Mouse (Mus musculus): ENCODE measurements around the gene Yipf3. TPM values are rescaled to one million over a fixed set of nuclear protein-coding genes. Genes with fewer than 3 reads are reported as not detected.

The Yipf3 gene
- polyA plus RNA-seq, 1 experiment from 2014 or later, result 62.6 TPM

- no peaks in the 10 kb centered on the region for H3K27me3 ChIP-seq (ENCODE audit: insufficient read depth, low read length)
- TF ChIP-seq EP300 (IDR thresholded peaks at IDR 0.05; ENCODE audit: low read depth), result no peak
- no peak for TF ChIP-seq CTCF (IDR thresholded peaks at IDR 0.05; ENCODE audit: low read depth)
- no peak for DNase-seq
- peaks cover 42% of the 10 kb centered on the region for H3K36me3 ChIP-seq (replicated peaks; ENCODE audit: insufficient read depth, low read length)
- no peak for ATAC-seq
- no peak overlapping the region for H3K27ac ChIP-seq (ENCODE audit: low read depth)
- H3K4me3 ChIP-seq (ENCODE audit: low read depth, low read length), result no peak overlapping the region
- 72% methylated on average over 10 of the region's 10 CpGs for WGBS (ENCODE audit: insufficient replicate concordance)
- no peak overlapping the region for H3K9ac ChIP-seq (replicated peaks)
- no peaks in the 10 kb centered on the region for H3K9me3 ChIP-seq (ENCODE audit: low read length)
- 0 out of 2 replicates have a peak, but pooled peaks cover 3% of the 10 kb centered on the region for H3K4me1 ChIP-seq (ENCODE audit: insufficient read depth)
- no peak overlapping the region for H3K4me2 ChIP-seq (ENCODE audit: low read depth, low read length)
Observed at GRCm38 (mm10) chr17:46268026-46268720, 20.3 kb downstream of the Yipf3 start.

- ATAC-seq, result no peak
- no peaks in the 10 kb centered on the region for H3K27me3 ChIP-seq (ENCODE audit: insufficient read depth, low read length)
- 0 out of 2 replicates have a peak, but pooled peaks cover 3% of the 10 kb centered on the region for H3K4me1 ChIP-seq (ENCODE audit: insufficient read depth)
- no peak overlapping the region for H3K9ac ChIP-seq (replicated peaks)
- no peak for DNase-seq
- peaks cover 30% of the 10 kb centered on the region for H3K36me3 ChIP-seq (replicated peaks; ENCODE audit: insufficient read depth, low read length)
- no peak for TF ChIP-seq EP300 (IDR thresholded peaks at IDR 0.05; ENCODE audit: low read depth)
- TF ChIP-seq CTCF (IDR thresholded peaks at IDR 0.05; ENCODE audit: low read depth), result no peak
- 84% methylated on average over 19 of the region's 19 CpGs for WGBS (ENCODE audit: insufficient replicate concordance)
- no peak overlapping the region for H3K4me2 ChIP-seq (ENCODE audit: low read depth, low read length)
- H3K27ac ChIP-seq (ENCODE audit: low read depth), result no peak overlapping the region
- H3K9me3 ChIP-seq (ENCODE audit: low read length), result no peaks in the 10 kb centered on the region
- no peak overlapping the region for H3K4me3 ChIP-seq (ENCODE audit: low read depth, low read length)
Observed at GRCm38 (mm10) chr17:46269771-46270534, 22.1 kb downstream of the Yipf3 start.

- Histone ChIP-seq H3K4me2 (ENCODE audit: low read depth, low read length) (no peak overlapping the region), H3K36me3 (replicated peaks; ENCODE audit: insufficient read depth, low read length) (peaks cover 27% of the 10 kb centered on the region), H3K9me3 (ENCODE audit: low read length) (no peaks in the 10 kb centered on the region), H3K4me3 (ENCODE audit: low read depth, low read length) (no peak overlapping the region), H3K27ac (ENCODE audit: low read depth) (no peak overlapping the region), H3K27me3 (ENCODE audit: insufficient read depth, low read length) (no peaks in the 10 kb centered on the region), H3K4me1 (ENCODE audit: insufficient read depth) (no peaks in the 10 kb centered on the region), H3K9ac (replicated peaks) (no peak overlapping the region)
- no peak for TF ChIP-seq CTCF (IDR thresholded peaks at IDR 0.05; ENCODE audit: low read depth)
- no peak for TF ChIP-seq EP300 (IDR thresholded peaks at IDR 0.05; ENCODE audit: low read depth)
- WGBS (ENCODE audit: insufficient replicate concordance), result 89% methylated on average over 2 of the region's 2 CpGs
- no peak for ATAC-seq
- DNase-seq, result no peak
Observed at GRCm38 (mm10) chr17:46272058-46272457, 24.2 kb downstream of the Yipf3 start.

GRCm38 (mm10) chr17:46272675-46273074 lies 24.8 kb downstream of the Yipf3 start:
- no peaks in the 10 kb centered on the region for H3K27me3 ChIP-seq (ENCODE audit: insufficient read depth, low read length)
- ATAC-seq (no peak), DNase-seq (no peak)
- no peak overlapping the region for H3K27ac ChIP-seq (ENCODE audit: low read depth)
- TF ChIP-seq EP300 (IDR thresholded peaks at IDR 0.05; ENCODE audit: low read depth) (no peak), CTCF (IDR thresholded peaks at IDR 0.05; ENCODE audit: low read depth) (no peak)
- H3K36me3 ChIP-seq (replicated peaks; ENCODE audit: insufficient read depth, low read length), result peaks cover 34% of the 10 kb centered on the region
- WGBS (ENCODE audit: insufficient replicate concordance), result 79% methylated on average over 5 of the region's 5 CpGs
- no peaks in the 10 kb centered on the region for H3K9me3 ChIP-seq (ENCODE audit: low read length)
- no peak overlapping the region for H3K4me3 ChIP-seq (ENCODE audit: low read depth, low read length)
- H3K4me2 ChIP-seq (ENCODE audit: low read depth, low read length), result no peak overlapping the region
- H3K4me1 ChIP-seq (ENCODE audit: insufficient read depth), result no peaks in the 10 kb centered on the region
- no peak overlapping the region for H3K9ac ChIP-seq (replicated peaks)

- Histone ChIP-seq H3K36me3 (replicated peaks; ENCODE audit: insufficient read depth, low read length) (peaks cover 42% of the 10 kb centered on the region), H3K27me3 (ENCODE audit: insufficient read depth, low read length) (no peaks in the 10 kb centered on the region), H3K4me3 (ENCODE audit: low read depth, low read length) (no peak overlapping the region), H3K27ac (ENCODE audit: low read depth) (no peak overlapping the region), H3K4me2 (ENCODE audit: low read depth, low read length) (no peak overlapping the region), H3K9ac (replicated peaks) (no peak overlapping the region), H3K4me1 (ENCODE audit: insufficient read depth) (no peaks in the 10 kb centered on the region), H3K9me3 (ENCODE audit: low read length) (no peaks in the 10 kb centered on the region)
- DNase-seq (no peak), ATAC-seq (no peak)
- TF ChIP-seq CTCF (IDR thresholded peaks at IDR 0.05; ENCODE audit: low read depth) (no peak), EP300 (IDR thresholded peaks at IDR 0.05; ENCODE audit: low read depth) (no peak)
- 79% methylated on average over 1 of the region's 1 CpGs for WGBS (ENCODE audit: insufficient replicate concordance)
Observed at GRCm38 (mm10) chr17:46273803-46274236, 25.9 kb downstream of the Yipf3 start.

- H3K27me3 ChIP-seq (ENCODE audit: insufficient read depth, low read length), result no peaks in the 10 kb centered on the region
- no peak overlapping the region for H3K4me3 ChIP-seq (ENCODE audit: low read depth, low read length)
- H3K36me3 ChIP-seq (replicated peaks; ENCODE audit: insufficient read depth, low read length), result peaks cover 46% of the 10 kb centered on the region
- ATAC-seq, result no peak
- H3K27ac ChIP-seq (ENCODE audit: low read depth), result no peak overlapping the region
- 85% methylated on average over 6 of the region's 6 CpGs for WGBS (ENCODE audit: insufficient replicate concordance)
- no peak for DNase-seq
- no peak overlapping the region for H3K9ac ChIP-seq (replicated peaks)
- no peaks in the 10 kb centered on the region for H3K4me1 ChIP-seq (ENCODE audit: insufficient read depth)
- TF ChIP-seq CTCF (IDR thresholded peaks at IDR 0.05; ENCODE audit: low read depth), result no peak
- no peak for TF ChIP-seq EP300 (IDR thresholded peaks at IDR 0.05; ENCODE audit: low read depth)
- no peak overlapping the region for H3K4me2 ChIP-seq (ENCODE audit: low read depth, low read length)
- no peaks in the 10 kb centered on the region for H3K9me3 ChIP-seq (ENCODE audit: low read length)
Observed at GRCm38 (mm10) chr17:46274465-46274864, 26.6 kb downstream of the Yipf3 start.
